Mouse (Mus musculus): ENCODE results near the gene Phf8.
"Not testable (repeated sequence)": the region's sequence is repeated elsewhere in the genome, so short reads cannot be mapped to it uniquely, and the experiment has no call there.

Gene Phf8

GRCm38 (mm10) chrX:151520458-151521322, at the start of gene Phf8:
TSS of gene Phf8 (plus strand) at chrX:151520672.
- DNase-seq = peak; percentile 93 to 97

GRCm38 (mm10) chrX:151488128-151488527, 32.3 kb upstream of the Phf8 start:
- no peak for DNase-seq

DNA sequence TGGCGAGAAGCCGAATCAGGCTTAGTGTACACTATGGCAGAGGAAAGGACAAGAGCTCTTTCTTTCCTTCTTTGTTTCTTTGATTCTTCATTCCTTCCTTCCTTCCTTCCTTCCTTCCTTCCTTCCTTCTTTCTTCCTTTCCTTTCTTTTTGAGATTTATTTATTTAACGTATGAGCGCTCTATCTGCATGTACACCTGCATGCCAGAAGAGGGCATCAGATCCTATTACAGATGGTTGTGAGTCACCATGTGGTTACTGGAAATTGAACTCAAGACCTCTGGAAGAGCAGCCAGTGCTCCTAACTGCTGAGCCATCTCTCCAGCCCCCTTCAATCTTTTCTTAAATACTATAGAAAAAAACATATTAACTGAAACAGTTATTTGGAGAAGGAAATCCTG, 27.2 kb upstream of the Phf8 start:
- DNase-seq = not testable (repeated sequence)

DNA sequence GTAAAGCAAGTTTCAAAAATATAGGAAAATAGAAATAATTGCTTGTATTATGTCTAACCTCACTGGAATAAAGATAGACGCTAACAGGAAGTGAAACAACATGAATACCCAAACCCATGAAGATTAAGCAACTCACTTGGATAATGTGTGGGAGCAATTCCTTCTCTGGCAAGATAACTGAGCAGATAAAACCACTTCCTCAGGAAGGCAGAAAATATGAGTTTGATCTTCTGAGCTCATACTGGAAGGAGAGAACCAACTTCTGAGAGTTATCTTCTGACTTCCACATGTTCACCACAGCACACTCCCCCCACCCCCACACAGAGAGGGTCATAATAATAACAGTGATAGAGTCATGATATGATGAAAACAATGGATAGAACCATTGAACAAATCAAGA, 23.9 kb upstream of the Phf8 start:
- DNase-seq = no peak

DNA sequence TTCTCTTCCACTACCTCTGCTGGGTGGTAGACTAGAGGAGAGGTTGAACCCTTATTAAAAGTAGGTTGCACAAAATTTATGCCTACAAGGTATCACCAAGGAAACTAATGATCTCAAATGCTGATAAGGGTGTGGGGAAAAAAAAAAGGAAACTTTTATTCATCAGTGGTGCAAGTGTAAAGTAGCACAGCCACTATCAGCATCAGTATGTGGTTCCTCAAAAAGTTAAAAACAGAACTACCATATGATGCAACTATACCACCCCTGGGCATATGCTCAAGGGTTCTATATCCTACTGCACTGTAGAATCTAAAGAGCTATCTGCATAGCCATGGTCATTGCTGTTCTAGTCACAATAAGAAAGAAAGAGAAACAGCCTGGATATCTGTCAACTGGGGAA, 11.9 kb upstream of the Phf8 start:
- no peak for DNase-seq

- DNase-seq = no peak
Measured at GRCm38 (mm10) chrX:151509906-151510305, 10.6 kb upstream of the Phf8 start.

DNA sequence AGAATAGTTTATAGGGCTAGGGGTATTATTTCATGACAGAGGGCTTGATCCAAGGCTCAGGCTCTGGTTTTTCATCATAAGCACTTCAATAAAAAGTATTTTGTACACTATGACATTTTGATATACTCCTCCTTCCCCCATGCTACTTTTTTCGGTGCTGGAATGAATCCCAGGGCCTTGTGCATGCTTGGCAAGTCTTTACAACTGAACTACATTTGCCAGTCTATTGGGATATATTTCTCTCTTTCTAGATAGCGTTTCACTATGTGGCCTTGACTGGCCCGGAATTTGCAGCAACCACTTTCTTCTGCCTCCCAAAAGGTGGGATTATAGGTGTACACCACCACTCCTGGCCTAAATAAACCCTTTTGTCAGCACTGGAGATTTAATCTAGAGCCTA, 7.4 kb upstream of the Phf8 start:
- no peak for DNase-seq

- DNase-seq = no peak
Measured at GRCm38 (mm10) chrX:151513694-151514093, 6.8 kb upstream of the Phf8 start.

DNA sequence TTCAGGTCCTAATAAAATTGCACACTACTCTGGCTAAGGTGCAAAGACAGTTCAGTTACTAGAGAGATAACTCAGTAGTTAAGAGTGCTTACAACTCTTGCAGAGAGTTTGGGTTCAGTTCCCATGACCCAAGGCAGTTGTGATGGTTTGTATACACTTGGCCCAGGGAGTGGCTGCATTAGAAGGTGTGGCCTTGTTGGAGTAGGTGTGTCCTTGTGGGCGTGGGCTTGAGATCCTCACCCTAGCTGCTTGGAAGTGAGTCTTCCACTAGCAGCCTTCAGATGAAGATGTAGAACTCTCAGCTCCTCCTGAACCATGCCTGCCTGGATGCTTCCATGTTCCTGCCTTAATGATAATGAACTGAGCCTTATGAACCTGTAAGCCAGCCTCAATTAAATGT, 2.3 kb upstream of the Phf8 start:
- DNase-seq = no peak

DNA sequence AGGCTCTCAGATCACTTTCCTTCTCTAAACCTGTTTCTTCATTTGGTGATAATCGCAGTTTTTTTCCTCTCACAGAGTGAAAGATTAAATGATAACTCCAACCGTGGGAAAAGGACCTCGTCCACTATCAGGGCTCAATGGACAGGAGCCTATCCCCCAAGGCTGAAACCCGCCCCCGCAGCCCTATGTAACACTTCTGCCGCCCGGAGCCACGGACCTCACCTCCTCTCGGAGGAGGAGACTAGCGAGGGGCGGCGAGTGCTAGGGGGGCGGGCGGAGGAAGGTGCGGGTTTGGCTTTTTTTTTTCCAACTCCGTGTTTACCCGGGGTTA, 380 bp upstream of the Phf8 start:
- DNase-seq = no peak

GRCm38 (mm10) chrX:151521786-151522522, 1.5 kb downstream of the Phf8 start:
- peak; percentile 31 to 33 for DNase-seq

DNA sequence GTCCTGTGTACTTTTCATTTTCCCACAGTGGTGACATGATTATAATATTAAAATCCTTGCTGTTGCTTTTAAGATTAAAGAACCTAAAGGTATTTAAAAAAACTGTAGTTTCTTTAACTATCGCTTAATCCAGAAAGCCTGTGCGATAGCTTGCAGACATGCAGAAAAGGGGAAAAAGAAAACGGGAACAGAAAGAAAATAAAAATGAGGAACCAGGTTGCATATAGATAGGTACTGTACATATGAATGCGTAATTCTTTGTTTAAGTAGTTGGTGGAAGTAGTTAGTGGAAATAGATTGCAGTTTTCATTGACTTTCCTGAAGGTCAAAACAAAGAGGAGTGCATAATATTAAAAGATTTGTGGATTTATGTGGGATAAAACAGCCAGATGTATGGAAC, 32.9 kb downstream of the Phf8 start:
- DNase-seq = no peak

DNA sequence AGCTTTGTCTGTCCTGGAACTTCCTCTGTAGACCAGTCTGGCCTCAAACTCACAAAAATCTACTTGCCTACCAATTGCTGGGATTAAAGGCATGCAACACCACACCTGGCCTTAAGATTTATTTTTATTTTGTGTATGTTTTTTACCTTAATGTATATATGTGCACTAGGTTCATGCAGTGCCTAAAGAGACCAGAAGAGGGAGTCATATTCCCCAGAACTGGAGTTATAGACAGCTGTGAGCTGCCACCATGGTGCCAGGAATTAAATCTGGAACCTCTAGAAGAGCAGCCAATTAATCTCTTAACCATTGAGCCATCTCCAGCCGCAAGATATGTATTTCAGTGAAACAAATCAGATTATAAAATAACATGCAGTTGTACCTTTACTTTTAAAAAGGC, 54.7 kb downstream of the Phf8 start:
- no peak for DNase-seq

- DNase-seq = no peak
Measured at GRCm38 (mm10) chrX:151643386-151643785, 122.9 kb downstream of the Phf8 start.

- no peak for DNase-seq
Measured at GRCm38 (mm10) chrX:151653744-151654143, 133.3 kb downstream of the Phf8 start.

DNA sequence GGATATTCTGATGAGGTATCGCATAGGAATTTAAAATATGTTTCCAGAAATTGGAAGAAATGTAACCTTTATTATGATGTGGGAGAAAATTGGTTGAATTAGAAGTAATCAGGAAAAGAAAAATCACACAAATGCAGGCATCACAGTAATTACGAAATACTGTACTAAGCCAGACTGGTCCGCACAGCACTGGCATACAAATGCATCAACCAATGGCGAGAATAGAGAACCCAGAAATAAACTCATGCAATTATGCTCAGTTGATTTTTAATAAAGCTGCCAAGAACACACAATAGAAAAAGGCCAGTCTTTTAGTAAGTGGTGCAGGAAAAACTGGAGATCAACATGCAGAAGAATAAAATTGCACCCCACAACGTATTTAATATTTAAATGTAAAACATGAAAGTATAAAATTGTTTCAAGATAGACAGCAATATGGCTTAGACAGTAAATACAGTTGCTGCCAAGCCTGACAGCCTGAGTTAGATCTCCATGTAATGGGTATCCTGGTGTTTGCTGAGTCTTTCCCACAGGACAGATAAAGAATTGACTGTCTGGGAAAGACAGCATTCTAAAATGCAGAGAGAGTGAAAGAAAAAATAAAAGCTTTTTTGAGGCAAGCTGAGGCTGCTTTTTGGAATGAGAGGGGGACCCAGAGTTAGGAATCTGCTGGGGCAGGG, 154.2 kb downstream of the Phf8 start:
- DNase-seq = no peak

Measured in cerebellum, postnatal 25 days (tissue).